Mouse (Mus musculus): Measurements from ENCODE around the gene Hnmt. TPM values are rescaled to one million over a fixed set of nuclear protein-coding genes. Genes with fewer than 3 reads are reported as not detected.
A peak's percentile ranks its signal among the peaks of the same experiment; 100 is the strongest.
"Not testable (repeated sequence)": the region's sequence is repeated elsewhere in the genome, so short reads cannot be mapped to it uniquely, and the experiment has no call there.

Gene Hnmt
- total and polyA plus RNA-seq, 3 experiments = 0.13 to 0.64 TPM; not detected in 1

DNA sequence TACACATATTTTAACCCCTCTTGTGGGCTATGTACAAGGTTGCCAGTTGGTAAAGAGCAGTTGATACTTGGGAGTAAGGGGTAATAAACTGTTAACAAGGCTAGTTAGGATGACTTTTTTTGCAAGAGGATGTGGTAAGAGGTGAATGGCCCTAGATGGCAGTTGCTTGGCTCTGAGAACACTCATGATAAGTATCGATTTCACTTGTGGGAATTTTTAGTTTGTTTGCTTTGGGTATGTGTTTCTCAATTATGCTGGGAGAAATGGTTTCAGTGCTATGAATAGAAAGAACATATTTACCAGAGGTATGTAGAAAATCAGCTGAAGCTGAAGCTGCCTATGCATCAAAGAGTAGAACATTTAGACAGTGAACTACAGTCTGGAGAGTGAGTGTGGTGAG, 6.3 kb downstream of the Hnmt start:
- H3K27me3 ChIP-seq (replicated peaks) = no peaks in the 10 kb centered on the region
- no peak overlapping the region for H3K27ac ChIP-seq (ENCODE audit: insufficient read depth, low read depth)
- dilution Hi-C loops (cut with MboI; ENCODE audit: extremely low pct_ligation_motif_present, extremely low pct_unique_long_range_greater_than_20kb, low sequenced_read_pairs) = no loop called here
- peaks cover 3 to 8% of the 10 kb centered on the region in 2 experiments; a peak in 1 of 4 replicates for H3K4me1 ChIP-seq (ENCODE audit: control insufficient read depth in 1 of 2, insufficient read depth in 2 of 2)
- H3K79me2 ChIP-seq (replicated peaks; ENCODE audit: control insufficient read depth, extremely low read depth, insufficient read depth, poor library complexity, severe bottlenecking) = no peaks in the 10 kb centered on the region
- H3K9ac ChIP-seq (ENCODE audit: insufficient read depth, low read depth) = no peak overlapping the region
- H3K4me3 ChIP-seq (replicated peaks in 1 of 3; ENCODE audit: low read depth in 2 of 3, low read length in 2 of 3, poor library complexity in 1 of 3) = no peak overlapping the region
- in situ Hi-C loops (cut with MboI; ENCODE audit: low pct_ligation_motif_present, low pct_unique_long_range_greater_than_20kb, low sequenced_read_pairs) = no loop called here
- TF ChIP-seq CTCF (conservative IDR thresholded peaks at IDR 0.05 in 1 of 2, IDR thresholded peaks at IDR 0.05 in 1 of 2; ENCODE audit: low read depth in 2 of 2, low read length in 2 of 2) = no peak
- no peak for TF ChIP-seq GABPA (IDR thresholded peaks at IDR 0.05; ENCODE audit: insufficient replicate concordance, low read depth, low read length)
- TF ChIP-seq MYC (IDR thresholded peaks at IDR 0.05; ENCODE audit: low read depth, low read length) = no peak
- no peak for TF ChIP-seq ZKSCAN1 (IDR thresholded peaks at IDR 0.05; ENCODE audit: borderline replicate concordance, low read depth, low read length)
- TF ChIP-seq HCFC1 (IDR thresholded peaks at IDR 0.05; ENCODE audit: low read depth, low read length) = no peak
- peak; percentile 40; the same call in 1 of the 2 replicates for TF ChIP-seq MEF2A (IDR thresholded peaks at IDR 0.05; ENCODE audit: borderline replicate concordance, low read depth, low read length)
- no peak for TF ChIP-seq JUND (conservative IDR thresholded peaks at IDR 0.05; ENCODE audit: low read depth, low read length)
- no peak for DNase-seq (ENCODE audit: extremely low read depth)
- no peaks in the 10 kb centered on the region for H3K9me3 ChIP-seq (replicated peaks; ENCODE audit: low read length)
- no peak overlapping the region; the same call in 1 of the 2 replicates for H3K4me2 ChIP-seq (ENCODE audit: insufficient read depth, low read depth, poor library complexity, severe bottlenecking)
- no peaks in the 10 kb centered on the region for H3K36me3 ChIP-seq (replicated peaks in 1 of 2; ENCODE audit: control insufficient read depth in 1 of 2, insufficient read depth in 1 of 2, low read length in 1 of 2)

DNA sequence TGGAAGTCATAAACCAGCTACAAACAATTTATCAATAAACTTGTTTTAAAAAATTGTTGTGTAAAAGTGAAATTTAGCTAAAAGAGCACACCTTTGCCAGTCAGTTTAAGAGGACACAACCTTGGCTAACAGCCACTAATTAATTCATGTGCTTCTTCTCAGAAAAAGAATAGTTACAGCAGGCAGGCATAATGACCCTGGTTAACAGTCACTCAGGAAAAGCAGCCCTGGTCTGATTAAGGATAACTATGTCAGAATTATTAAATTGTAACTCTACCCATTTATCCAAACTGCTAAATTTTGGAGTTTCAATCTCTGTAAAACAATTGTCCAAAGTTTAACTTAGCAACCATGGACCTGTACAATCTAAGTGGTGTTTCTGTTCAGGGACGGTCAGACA, 8.7 kb downstream of the Hnmt start:
- no peak for DNase-seq (ENCODE audit: extremely low read depth)
- peaks cover 3 to 8% of the 10 kb centered on the region in 2 experiments; a peak in 1 of 4 replicates for H3K4me1 ChIP-seq (ENCODE audit: control insufficient read depth in 1 of 2, insufficient read depth in 2 of 2)
- in situ Hi-C loops (cut with MboI; ENCODE audit: low pct_ligation_motif_present, low pct_unique_long_range_greater_than_20kb, low sequenced_read_pairs) = no loop called here
- no peak overlapping the region for H3K27ac ChIP-seq (ENCODE audit: insufficient read depth, low read depth)
- dilution Hi-C loops (cut with MboI; ENCODE audit: extremely low pct_ligation_motif_present, extremely low pct_unique_long_range_greater_than_20kb, low sequenced_read_pairs) = no loop called here
- no peaks in the 10 kb centered on the region for H3K27me3 ChIP-seq (replicated peaks)
- no peak overlapping the region for H3K4me3 ChIP-seq (replicated peaks in 1 of 3; ENCODE audit: low read depth in 2 of 3, low read length in 2 of 3, poor library complexity in 1 of 3)
- TF ChIP-seq UBTF (IDR thresholded peaks at IDR 0.05; ENCODE audit: low read depth, low read length) (no peak), MAZ (IDR thresholded peaks at IDR 0.05; ENCODE audit: low read depth, low read length) (no peak), IRF4 (IDR thresholded peaks at IDR 0.05; ENCODE audit: low read depth, low read length) (no peak), CHD2 (IDR thresholded peaks at IDR 0.05; ENCODE audit: low read length) (no peak), ELF1 (IDR thresholded peaks at IDR 0.05; ENCODE audit: low read depth, low read length) (no peak), PAX5 (IDR thresholded peaks at IDR 0.05; ENCODE audit: low read length) (no peak)
- H3K9me3 ChIP-seq (replicated peaks; ENCODE audit: low read length) = no peaks in the 10 kb centered on the region
- no peak overlapping the region for H3K4me2 ChIP-seq (ENCODE audit: insufficient read depth, low read depth, poor library complexity, severe bottlenecking)
- no peaks in the 10 kb centered on the region for H3K36me3 ChIP-seq (replicated peaks in 1 of 2; ENCODE audit: control insufficient read depth in 1 of 2, insufficient read depth in 1 of 2, low read length in 1 of 2)
- H3K79me2 ChIP-seq (replicated peaks; ENCODE audit: control insufficient read depth, extremely low read depth, insufficient read depth, poor library complexity, severe bottlenecking) = no peaks in the 10 kb centered on the region
- H3K9ac ChIP-seq (ENCODE audit: insufficient read depth, low read depth) = no peak overlapping the region

DNA sequence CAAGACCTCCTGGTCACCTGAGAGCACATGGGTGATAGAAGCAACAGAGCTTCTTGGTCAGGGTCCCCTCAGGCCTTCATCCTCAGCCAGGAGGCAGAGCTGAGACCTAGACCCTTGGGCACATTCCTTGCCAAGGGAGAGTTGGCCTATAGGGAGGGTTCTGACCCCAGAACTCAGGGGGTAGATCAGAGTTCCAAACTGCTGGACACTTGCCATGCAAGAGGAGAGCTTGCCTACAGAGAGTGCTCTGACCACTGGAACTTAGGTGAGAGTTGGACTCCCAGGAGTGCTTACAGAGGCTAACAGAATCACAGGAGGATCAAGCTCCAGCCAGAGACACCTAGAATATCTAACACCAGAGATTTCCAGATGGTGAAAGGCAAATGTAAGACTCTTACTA, 29.8 kb downstream of the Hnmt start:
- H3K79me2 ChIP-seq (replicated peaks; ENCODE audit: control insufficient read depth, extremely low read depth, insufficient read depth, poor library complexity, severe bottlenecking); H3K4me2 ChIP-seq (ENCODE audit: insufficient read depth, low read depth, poor library complexity, severe bottlenecking); dilution Hi-C loops (cut with MboI; ENCODE audit: extremely low pct_ligation_motif_present, extremely low pct_unique_long_range_greater_than_20kb, low sequenced_read_pairs); H3K9me3 ChIP-seq (replicated peaks; ENCODE audit: low read length); H3K27me3 ChIP-seq (replicated peaks); in situ Hi-C loops (cut with MboI; ENCODE audit: low pct_ligation_motif_present, low pct_unique_long_range_greater_than_20kb, low sequenced_read_pairs); H3K36me3 ChIP-seq (replicated peaks in 1 of 2; ENCODE audit: control insufficient read depth in 1 of 2, insufficient read depth in 1 of 2, low read length in 1 of 2); DNase-seq (ENCODE audit: extremely low read depth); H3K4me3 ChIP-seq (replicated peaks in 1 of 3; ENCODE audit: low read depth in 2 of 3, low read length in 2 of 3, poor library complexity in 1 of 3); H3K9ac ChIP-seq (ENCODE audit: insufficient read depth, low read depth); H3K27ac ChIP-seq (ENCODE audit: insufficient read depth, low read depth): not testable (repeated sequence)
- peaks cover 0 to 16% of the 10 kb centered on the region in 2 experiments; a peak in 2 of 4 replicates for H3K4me1 ChIP-seq (ENCODE audit: control insufficient read depth in 1 of 2, insufficient read depth in 2 of 2)

Data from CH12.LX (cell line).